Mouse (Mus musculus) adrenal gland, adult 18-20 months (tissue): ENCODE data around the gene Etnppl. TPM values are rescaled to one million over a fixed set of nuclear protein-coding genes. Genes with fewer than 3 reads are reported as not detected.

Experiments
- DNase-seq, 2 experiments: peaks; one replicate each; pipeline ENCODE4 v3.0.0; 2021 to 2022; ENCODE audit warnings: low spot score in 2 of 2
- long read RNA-seq, 2 experiments: library from polyadenylated mRNA; stranded (forward); transcript quantifications; one replicate each; pipeline ENCODE4 v2.0.0; 2021
- total RNA-seq, 2 experiments: library from RNA; stranded (reverse); gene quantifications; 1 replicate in 1 of 2; 2 replicates in 1 of 2; pipeline ENCODE4 v1.2.3; 2021

Gene Etnppl
- under 1 TPM in 1 of 2 experiments, not detected in 1; 0.27 TPM for total RNA-seq
- long read RNA-seq, experiment 1: 0 reads
- long read RNA-seq, experiment 2: 0 reads

DNA sequence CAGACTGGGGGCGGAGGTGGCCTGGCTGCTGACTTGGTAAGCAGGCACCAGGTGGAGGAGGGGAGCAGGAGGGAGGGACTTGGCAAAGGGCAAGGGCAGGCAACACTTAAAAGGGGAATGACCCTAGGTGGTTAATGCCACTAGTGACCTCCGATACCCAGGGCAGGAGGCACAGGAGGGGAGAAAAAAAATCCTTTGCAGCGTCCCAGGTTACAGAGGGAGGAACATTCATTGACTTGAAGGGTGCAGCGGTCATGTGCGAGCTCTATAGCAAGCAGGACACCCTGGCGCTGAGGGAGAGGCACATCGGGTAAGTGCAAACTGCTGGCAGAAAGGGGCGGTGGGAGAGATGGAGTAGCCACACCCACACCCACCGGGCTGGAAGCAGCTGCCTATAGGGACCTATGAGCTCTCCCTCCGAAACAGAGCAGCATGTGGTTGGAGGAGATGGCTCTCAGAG lies at the start of gene Etnppl:
Etnppl (plus strand) TSS at position 10 of the 460 bp plus-strand sequence.
- DNase-seq: peak in 1 of 2 experiments; percentile 25

DNA sequence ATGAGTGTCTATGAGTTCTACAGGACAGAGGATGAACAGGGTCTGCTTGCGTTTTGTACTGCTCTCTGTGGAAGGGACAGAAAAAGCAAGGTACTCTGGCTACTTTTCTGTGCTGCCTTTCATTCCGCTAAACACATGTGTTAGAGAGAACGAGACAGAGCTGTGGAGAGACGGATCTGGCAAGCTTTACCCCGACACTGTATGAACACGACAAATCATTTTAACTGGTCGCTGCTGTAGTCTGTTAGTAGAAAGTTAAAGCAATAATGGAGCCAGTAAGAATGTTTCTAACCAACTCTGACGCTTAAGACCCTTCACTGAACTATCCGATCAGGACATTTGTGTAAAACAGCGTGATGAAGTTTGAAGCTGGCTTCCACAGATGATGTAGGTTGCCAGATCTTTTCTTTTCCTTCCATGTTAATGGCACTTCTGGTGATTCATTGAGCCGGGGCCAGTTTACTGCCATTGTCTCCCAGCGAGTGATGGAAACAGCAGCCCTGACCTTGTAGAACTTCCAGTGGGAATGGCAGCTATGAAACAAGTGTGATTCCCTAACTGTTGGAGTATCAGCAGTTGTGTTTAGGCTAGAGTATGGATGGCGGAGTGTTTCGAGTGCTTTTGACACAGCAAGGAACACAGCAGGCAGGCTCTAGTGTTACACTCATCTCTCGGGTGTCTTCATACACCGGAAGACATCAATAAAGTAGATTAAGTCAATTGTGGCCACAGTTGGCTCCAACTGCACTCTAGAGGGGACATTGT lies 48.7 kb upstream of the Etnppl start:
- no peak for DNase-seq

DNA sequence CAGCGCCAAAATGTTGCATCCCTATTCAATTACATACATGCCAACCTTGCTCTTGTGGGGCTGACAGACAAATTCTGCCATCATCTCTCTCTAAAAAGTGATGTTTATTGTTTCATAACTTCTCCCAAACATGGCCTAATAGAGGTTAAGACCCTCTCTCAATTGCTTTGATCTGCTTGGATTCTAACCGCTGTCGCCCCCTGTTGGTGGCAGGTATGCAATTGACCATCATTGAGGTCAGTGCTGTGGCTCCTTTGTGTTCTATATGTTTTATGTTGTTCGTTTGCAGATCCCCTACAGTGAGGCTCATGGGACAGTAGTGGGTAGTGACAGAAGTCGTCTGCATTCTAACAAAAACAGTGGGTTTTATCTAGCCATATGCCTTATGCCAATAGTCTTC lies 44.0 kb upstream of the Etnppl start:
- no peak for DNase-seq

DNA sequence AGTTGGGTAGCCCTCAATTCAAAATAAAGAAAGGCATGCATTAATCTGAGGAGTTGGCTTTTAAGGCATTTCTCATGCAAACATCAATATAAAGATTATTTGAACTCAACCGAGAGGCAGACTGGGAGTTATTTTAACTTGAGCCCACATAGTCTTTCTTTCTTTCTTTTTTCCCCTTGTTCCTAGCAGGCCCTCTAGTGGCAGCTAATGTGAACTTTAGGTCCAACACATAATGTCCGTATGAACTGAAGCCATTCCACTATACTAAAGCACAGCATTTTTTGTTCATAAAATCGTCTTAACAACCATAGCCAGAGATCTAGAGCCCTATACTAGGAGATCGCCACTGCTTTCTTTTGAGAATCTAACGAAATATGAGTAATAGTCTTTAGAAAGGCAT lies 42.6 kb upstream of the Etnppl start:
- peak in 1 of 2 experiments; percentile 38 for DNase-seq

DNA sequence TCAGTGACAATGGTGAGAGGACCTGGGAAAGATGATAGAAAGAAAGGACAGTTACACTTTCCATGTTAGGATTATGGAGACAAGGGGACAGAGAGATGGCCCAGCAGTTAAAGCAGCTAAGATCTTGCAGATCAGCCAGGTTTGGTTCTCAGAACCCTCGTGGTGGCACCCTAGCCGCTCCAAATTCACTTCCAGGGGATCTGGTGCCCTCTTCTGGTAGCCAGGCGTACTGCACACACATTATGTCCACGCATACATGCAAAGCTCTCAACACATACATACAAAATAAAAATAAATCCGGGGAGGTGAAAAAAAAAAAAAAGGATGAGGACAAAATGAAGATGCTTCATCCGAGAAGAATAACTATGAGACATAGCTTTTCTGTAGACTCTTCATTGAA lies 40.6 kb upstream of the Etnppl start:
- DNase-seq: no peak

DNA sequence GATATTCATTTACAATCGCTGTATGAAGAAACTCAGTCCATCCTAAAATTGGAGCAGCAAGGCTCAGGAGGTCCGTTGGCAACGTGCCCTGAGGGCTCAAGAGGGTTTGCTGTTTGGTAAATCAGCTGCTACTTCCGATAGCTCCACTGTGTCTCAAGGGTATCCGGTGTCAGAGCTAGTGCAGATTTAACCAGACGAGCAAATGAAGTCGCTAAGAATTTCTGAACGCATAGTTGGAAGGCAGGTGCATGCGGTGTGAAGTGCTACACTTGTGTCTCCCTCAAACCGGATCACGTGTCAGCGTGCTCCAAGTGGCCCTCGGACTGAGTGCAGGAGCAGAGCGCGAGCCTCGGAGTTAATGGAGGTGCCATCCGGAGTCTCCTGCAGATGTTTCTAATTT lies 37.7 kb upstream of the Etnppl start:
- no peak for DNase-seq

DNA sequence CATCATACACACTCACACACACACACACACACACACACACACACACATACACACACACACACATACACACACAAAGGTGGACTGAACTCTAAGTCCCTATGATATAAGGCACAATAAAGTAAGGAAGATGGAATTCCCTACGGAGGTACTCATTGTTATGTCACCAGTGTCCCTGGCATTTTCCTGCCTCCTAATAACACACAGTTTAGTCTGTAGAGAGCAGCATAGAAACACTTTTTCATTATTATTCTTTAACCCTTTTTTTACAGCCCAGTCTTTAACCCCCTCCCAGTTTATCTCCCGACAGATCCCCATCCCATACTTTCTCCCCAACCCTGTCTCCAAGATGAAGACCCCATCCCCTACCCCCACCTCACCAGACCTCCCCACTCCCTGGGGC lies 35.7 kb upstream of the Etnppl start:
- no peak for DNase-seq

DNA sequence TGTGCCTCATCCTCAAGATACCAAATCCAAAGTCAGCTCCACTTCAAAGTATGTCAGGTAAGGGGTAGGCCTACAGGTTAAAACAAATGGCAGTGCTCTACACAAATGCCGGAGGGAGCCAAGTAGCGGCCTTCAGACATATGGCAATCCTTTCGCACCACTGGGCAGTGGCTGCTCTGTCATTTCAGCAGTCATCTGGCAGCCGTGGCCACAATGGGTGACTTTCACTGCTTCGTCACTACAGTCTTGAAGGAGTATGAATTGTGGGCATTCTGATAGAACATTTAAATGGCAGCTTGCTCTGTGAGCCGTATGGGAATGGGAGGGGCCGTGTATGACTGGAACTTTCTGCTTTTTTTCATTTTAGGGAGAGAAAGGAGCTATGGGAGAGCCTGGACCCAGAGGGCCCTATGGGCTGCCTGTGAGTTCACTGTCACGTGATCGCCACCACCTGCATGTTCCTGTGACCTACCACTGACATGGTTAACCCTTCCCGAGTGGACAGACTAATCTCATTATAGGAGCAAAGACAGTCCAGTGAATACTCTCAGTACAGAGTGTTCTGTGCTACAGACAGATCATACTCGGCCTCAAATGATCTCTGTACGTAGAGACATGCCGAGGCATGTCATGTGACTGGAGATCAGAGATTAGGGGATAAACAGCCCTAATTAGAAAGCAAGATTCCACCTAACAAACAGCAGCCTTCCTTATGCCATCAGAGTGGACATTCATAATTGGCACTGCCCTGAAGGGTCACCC lies 34.2 kb upstream of the Etnppl start:
- DNase-seq: no peak

DNA sequence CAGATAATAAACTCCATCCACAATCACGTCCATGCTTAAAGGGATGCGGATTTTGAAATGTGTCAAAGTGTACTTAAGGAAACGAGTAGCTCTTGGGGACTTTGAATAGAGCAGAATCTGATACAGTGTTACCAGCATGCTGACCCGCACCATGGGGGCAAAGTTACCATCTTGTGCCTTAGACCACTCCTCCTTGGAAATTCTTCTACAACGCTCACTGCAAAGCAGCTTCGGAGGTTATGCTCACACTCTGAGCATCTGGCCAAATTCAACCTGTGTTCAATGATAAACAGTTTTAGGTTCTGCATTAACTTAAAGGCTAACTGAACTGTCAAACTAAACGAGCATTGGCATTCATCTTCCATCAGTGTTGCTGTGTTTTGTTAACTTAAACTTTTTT lies 33.2 kb upstream of the Etnppl start:
- no peak for DNase-seq

DNA sequence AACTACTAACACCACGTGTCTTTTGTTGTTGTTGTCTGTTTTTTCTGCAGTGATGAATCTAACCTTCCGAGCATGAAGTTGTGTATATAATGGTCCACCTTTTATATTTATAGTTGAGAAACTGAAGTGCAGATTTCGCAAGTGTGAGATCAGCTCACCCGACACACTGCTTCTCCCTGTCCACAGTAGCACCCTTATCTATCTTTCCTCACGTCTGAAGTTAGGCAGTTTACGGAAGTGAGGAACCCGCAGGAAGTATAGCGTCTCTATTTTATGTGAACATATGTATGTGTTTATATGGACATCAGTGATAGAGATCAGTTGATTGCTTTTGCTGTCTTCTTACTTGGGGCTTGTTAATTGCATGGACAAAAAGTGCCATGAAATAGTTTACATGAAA lies 22.2 kb upstream of the Etnppl start:
- DNase-seq: no peak

DNA sequence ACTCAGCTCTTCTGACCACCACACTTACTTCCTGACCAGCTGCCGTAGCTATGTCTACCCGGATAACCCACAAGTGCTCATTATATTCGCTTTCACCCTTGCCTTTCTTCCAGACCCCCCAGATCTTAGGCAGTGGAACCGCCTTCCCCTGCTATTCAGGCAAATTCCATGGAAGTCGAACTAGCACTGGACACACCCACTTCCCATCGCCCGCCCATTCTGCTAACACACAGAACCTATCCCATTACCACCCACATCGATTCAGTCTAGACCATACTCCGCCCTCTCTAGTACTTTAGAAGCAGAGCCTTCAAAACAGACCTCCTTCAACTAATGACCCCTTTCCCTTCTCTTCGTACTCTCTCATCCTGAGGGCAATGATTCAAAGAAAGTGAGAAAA lies 15.8 kb upstream of the Etnppl start:
- no peak for DNase-seq

DNA sequence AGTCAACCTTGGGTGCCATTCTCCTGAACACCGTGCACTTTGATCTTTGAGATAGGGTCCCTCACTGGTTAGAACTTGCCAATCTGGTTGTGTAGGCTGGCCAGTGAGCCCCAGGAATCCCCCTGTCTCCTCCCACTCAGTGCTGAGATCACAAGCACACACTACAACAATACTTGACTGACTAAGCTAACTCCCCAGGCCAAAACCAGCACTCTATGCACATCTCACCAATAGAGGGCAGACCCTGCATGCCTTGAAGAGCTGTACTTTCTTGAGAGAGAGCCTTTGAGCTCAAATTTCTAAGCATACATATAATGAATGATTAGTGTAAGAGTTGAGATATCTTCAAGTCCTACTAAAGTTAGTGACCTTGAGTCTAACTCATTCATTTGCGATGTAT lies 9.3 kb upstream of the Etnppl start:
- peak in 1 of 2 experiments; percentile 22 for DNase-seq

DNA sequence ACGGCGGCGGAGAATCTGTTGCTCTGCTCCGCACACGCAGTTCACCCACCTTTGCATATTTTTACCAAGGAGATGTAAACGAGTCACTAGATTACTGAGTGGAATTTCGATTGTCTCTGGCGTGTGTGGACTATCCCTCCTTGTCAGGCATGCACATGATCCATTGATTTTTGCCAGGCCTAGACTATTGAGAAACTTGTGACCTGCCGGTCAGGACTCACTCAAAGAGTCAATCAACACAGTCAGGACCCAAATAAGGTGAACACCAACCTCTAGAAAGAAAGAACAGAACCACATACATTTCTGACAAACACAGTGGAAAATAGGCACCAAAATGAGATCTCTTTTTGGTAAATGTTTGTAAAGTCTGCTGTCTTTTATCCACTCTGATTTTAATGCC lies 2.8 kb upstream of the Etnppl start:
- DNase-seq: no peak

DNA sequence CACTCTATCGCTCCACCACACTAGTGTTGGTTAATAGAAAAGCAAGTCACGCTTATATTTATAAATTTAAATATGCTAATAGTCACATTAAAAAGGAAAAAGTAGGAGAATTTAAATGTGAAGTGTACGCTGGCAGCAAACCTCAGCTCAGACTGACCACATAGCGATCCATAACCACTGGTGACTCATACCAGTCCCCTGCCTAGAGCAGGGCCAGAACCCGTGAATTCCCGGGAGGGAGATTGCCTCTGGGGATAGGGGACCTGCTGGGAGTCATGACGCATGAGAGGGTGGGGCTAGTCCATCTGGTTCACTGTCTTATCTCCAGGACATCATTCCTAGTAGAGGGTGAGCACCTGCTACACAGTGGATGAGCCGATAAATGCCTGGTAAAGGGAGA lies 1.6 kb upstream of the Etnppl start:
- DNase-seq: no peak

DNA sequence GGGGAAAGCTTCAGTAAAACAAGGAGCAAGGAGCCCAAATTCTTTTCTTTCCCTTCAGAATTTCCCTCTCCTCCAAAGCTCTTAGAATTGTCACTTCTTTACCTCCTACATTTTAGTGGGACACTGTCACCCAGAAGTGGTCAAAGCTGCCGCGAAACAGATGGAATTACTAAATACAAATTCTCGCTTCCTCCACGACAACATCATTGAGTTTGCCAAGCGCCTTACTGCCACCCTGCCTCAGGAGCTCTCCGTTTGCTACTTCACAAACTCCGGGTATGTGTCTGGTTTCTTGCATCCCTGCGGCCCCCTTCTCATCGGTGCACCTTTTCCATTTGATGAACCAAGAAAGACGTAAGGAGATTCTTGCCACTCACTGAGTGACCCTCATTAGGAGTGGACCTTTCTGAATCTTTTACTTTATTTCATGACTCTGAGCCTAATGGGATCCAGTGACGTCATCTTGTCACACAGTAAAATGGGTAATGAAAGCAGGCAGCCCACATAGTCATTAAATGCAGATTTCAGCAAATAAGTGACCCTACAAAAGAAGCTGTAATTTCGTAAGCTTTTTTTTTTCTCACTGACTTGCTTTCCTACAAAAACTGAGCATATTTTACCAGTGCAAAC lies 3.4 kb downstream of the Etnppl start:
- DNase-seq: no peak

DNA sequence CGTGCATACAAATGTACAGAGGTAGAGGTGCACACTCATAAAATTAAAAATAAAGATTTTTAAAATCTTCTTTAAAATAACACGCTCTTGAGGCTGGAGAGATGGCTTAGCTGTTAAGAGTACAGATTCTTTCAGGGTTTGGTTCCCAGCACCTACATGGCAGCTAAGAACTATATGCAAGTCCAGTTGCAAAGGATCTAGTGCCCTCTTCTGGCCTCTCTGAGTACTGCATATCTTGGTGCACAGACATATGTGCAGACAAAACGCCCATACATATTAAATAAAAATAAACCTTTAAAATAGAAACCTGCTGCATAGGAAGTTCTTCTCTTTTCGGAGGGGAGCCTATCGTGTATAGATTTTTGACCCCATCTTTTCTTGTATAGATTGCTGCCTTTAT lies 11.1 kb downstream of the Etnppl start:
- DNase-seq: no peak

DNA sequence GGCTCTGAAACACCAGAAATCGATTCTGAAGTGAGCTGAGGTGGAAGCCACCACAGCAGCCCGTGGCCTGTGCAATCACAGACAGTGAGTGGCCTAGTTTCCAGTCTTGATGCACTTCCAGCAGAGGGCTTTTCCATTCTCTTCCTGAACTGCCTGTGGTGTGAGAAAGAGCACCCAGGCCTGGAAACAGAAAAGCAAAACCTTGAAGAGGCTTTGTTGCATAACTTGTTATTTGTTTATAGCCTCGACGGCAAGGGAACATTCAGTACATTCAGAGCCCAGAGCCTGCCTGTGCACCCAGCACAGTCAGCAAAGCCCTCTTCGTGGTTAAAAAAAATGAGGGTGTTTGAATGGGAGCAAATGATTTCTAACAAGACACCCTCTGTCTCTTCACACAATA lies 16.6 kb downstream of the Etnppl start:
- no peak for DNase-seq

DNA sequence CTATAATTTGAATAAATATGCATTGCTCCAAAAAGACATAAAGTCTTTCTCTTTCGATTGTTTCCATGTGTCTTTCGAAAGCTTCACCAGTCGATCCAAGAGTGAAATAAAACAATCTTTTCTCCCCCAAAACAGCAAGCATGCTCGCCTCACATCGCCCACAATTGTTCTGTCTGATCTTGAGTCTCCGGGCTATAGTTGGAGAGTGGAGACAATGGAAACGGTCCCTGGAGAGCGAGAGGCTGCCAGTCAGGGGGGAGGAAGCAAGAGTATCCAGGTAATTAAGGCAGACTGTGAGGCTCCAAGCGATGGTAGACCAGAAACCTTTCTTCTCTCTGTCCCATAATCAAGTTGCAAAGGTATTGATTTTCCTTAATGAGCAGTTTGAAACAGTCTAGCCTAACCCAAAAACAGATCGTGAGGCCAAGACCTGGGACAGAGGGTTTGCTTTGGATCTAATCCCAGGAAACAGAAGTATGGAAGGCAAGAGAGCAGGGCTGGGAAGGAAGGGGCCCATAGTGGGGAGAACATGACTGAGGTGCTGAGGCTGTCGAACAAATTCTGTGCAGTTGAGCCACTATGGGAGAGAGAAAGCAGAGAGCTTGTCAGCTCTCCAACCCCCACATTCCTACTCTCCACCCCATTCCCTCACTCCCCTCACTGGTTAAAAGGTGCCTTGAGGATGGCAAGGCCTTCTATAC lies 29.0 kb downstream of the Etnppl start:
- no peak for DNase-seq

DNA sequence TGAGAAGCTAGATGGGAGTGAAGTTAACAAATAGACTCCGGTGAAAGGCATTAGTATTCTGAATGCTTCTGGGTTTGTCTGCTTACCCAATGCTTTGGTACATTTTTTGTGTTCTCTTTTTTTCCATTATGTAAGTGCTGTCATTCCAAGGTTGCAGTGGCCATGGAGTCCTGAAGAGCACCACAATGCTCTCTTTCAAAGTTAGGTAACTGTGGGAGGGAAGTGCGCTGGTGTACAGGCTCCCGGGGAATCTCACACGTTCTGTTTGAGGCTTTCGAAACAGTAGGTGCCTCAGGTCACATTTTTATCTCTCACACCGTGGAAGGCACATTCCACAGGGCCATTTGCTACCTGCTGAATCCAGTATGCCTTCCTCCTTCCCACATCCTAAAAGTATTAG lies 32.3 kb downstream of the Etnppl start:
- no peak for DNase-seq

DNA sequence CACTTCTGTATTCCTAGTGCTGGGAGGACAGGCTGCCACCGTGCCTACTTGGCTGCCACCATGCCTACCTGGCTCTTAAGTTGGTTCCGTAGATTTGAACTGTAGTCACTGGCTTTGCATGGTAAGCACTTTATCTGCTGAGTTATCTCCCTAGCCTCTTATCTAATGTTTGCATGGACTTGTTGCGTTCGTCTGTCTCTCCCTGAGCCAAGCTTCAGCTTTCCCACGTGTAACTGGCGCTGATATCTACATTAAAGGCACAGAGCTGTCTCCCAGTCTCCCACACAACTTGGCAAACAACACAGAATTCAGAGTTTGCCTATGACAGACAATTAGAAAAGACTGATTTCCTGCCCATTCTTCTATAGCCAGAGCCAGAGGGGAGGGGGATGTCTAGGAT lies 43.4 kb downstream of the Etnppl start:
- no peak for DNase-seq

DNA sequence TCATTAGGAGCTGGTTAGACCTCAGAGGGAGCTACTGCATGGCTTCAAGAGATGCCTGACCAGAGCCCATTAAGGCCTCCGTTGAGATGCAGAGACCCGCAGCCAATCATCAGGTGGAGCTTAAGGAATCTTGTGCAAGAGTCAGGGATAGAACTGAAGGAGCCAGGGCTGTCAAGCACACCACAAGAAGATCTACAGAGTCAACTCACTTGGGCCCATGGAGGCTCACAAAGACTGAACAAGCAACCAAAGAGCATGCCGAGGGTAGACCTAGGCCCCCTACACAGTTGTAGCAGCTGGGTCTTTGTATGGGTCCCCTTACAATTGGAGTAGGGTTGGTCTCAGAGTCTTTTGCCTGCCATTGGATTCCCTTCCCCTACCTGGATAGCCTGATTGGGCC lies 45.2 kb downstream of the Etnppl start:
- DNase-seq: no peak
